Mouse (Mus musculus) layer of hippocampus, adult 6 months (tissue): ENCODE results near the gene Rab26. TPM values are rescaled to one million over a fixed set of nuclear protein-coding genes. Genes with fewer than 3 reads are reported as not detected.

Experiments used
- long read RNA-seq, 2 experiments: library from polyadenylated mRNA; unstranded; transcript quantifications; one replicate each; pipeline ENCODE4 v2.0.0; 2019 to 2020
- polyA plus RNA-seq: library from polyadenylated mRNA; unstranded; fragments of <200 nt; fragmentation: Nextera tagmentation; gene quantifications from 2 replicates; pipeline ENCODE4 v1.2.3, GENCODE M21; 2021

Rab26 gene
- polyA plus RNA-seq = 52.7 and 57.7 TPM in 2 replicates
- long read RNA-seq, experiment 1, transcript Rab26-201 (9 exons, 1,575 nt) = major isoform, 60 of 78 reads
- long read RNA-seq, experiment 1, partial matches to known transcripts = 2 of 78 reads
- long read RNA-seq, experiment 1, other reads (novel, unspliced or antisense) = 16 of 78 reads
- long read RNA-seq, experiment 2, transcript Rab26-201 (9 exons, 1,575 nt) = major isoform, 104 of 129 reads
- long read RNA-seq, experiment 2, partial matches to known transcripts = 11 of 129 reads
- long read RNA-seq, experiment 2, other reads (novel, unspliced or antisense) = 12 of 129 reads

GRCm38 (mm10) chr17:24534160-24534718 lies at the start of gene Rab26:
TSS of gene Rab26 (minus strand) at chr17:24534210.

GRCm38 (mm10) chr17:24549618-24550415 lies 15.8 kb upstream of the Rab26 start, which contains the start of gene Pkd1:
TSS of gene Pkd1 (plus strand) at chr17:24549834.

GRCm38 (mm10) chr17:24527723-24528559 lies 6.1 kb downstream of the Rab26 start, which contains the start of gene Traf7:
TSS of gene Traf7 (minus strand) at chr17:24527938.

GRCm38 (mm10) chr17:24488186-24488661 lies 45.8 kb downstream of the Rab26 start, which contains the start of gene Caskin1:
TSS of gene Caskin1 (plus strand) at chr17:24488601.

GRCm38 (mm10) chr17:24478663-24479380 lies 55.2 kb downstream of the Rab26 start, which contains the start of gene Mlst8:
TSS of gene Mlst8 (minus strand) at chr17:24479078.

Other genes starting within 250 kb of the Rab26 start
- gene Abca17, start 183.1 kb downstream of the Rab26 start, polyA plus RNA-seq = 0.21 and 0.36 TPM in 2 replicates
- 14.0 and 19.0 TPM in 2 replicates for gene Abca3, start 182.3 kb downstream of the Rab26 start, polyA plus RNA-seq
- gene Rnps1, start 119.6 kb downstream of the Rab26 start, polyA plus RNA-seq = 101 and 105 TPM in 2 replicates
- gene Eci1, start 107.6 kb downstream of the Rab26 start, polyA plus RNA-seq = 89.4 and 98.3 TPM in 2 replicates
- 0.18 and 0.29 TPM in 2 replicates for gene Dnase1l2, start 91.1 kb downstream of the Rab26 start, polyA plus RNA-seq
- 12.4 and 12.9 TPM in 2 replicates for gene E4f1, start 63.9 kb downstream of the Rab26 start, polyA plus RNA-seq
- gene Pgp, start 63.8 kb downstream of the Rab26 start, polyA plus RNA-seq = 93.6 and 97.8 TPM in 2 replicates
- gene Bricd5, start 60.3 kb downstream of the Rab26 start, polyA plus RNA-seq = 1.6 and 1.7 TPM in 2 replicates
- 15.9 and 16.3 TPM in 2 replicates for gene Mlst8, start 55.1 kb downstream of the Rab26 start, polyA plus RNA-seq
- 10.2 and 11.0 TPM in 2 replicates for gene Caskin1, start 45.6 kb downstream of the Rab26 start, polyA plus RNA-seq
- 17.9 and 20.8 TPM in 2 replicates for gene Traf7, start 6.3 kb downstream of the Rab26 start, polyA plus RNA-seq
- 8.1 and 9.0 TPM in 2 replicates for gene Pkd1, start 15.6 kb upstream of the Rab26 start, polyA plus RNA-seq
- 85.0 and 101 TPM in 2 replicates for gene Tsc2, start 98.4 kb upstream of the Rab26 start, polyA plus RNA-seq
- gene Nthl1, start 98.5 kb upstream of the Rab26 start, polyA plus RNA-seq = 6.2 and 6.5 TPM in 2 replicates
- gene Slc9a3r2, start 116.1 kb upstream of the Rab26 start, polyA plus RNA-seq = 41.7 and 49.7 TPM in 2 replicates
- gene Npw, start 124.2 kb upstream of the Rab26 start, polyA plus RNA-seq = 1.2 TPM in 2 replicates
- gene Zfp598, start 135.5 kb upstream of the Rab26 start, polyA plus RNA-seq = 0.99 and 1.2 TPM in 2 replicates
- gene Syngr3, start 155.7 kb upstream of the Rab26 start, polyA plus RNA-seq = 304 and 365 TPM in 2 replicates
- 30.7 and 34.3 TPM in 2 replicates for gene Gfer, start 161.9 kb upstream of the Rab26 start, polyA plus RNA-seq
- gene Noxo1, start 162.0 kb upstream of the Rab26 start, polyA plus RNA-seq = 0.87 and 0.93 TPM in 2 replicates
- 23.2 and 24.5 TPM in 2 replicates for gene Tbl3, start 173.4 kb upstream of the Rab26 start, polyA plus RNA-seq
- not detected in 2 replicates for gene Rnf151, start 183.9 kb upstream of the Rab26 start, polyA plus RNA-seq
- gene Rps2, start 183.9 kb upstream of the Rab26 start, polyA plus RNA-seq = 1,412 and 1,765 TPM in 2 replicates
- gene Ndufb10, start 190.3 kb upstream of the Rab26 start, polyA plus RNA-seq = 1,096 and 1,134 TPM in 2 replicates
- gene Rpl3l, start 193.6 kb upstream of the Rab26 start, polyA plus RNA-seq = 0.50 TPM in 1 of 2 replicates, not detected in the other
- 9.1 and 9.3 TPM in 2 replicates for gene Msrb1, start 202.4 kb upstream of the Rab26 start, polyA plus RNA-seq
- 0.54 and 0.67 TPM in 2 replicates for gene Hs3st6, start 218.8 kb upstream of the Rab26 start, polyA plus RNA-seq